Mouse (Mus musculus) forebrain, embryonic 14.5 days (tissue): ENCODE data around the gene Muc5b. TPM values are rescaled to one million over a fixed set of nuclear protein-coding genes. Genes with fewer than 3 reads are reported as not detected.

Source experiments
- ATAC-seq: fragments of 200-750 bp; cut with Nextera tagmentation; 2 replicates; pipeline ENCODE4 v1.8.0; 2017; ENCODE audit warnings: mild to moderate bottlenecking, moderate library complexity
- DNase-seq: peaks from one replicate; pipeline ENCODE4 v3.0.0-alpha.2; 2015; ENCODE audit warnings: low spot score
- H3K27ac ChIP-seq: fragments of 300-500 bp; sonication (generic); 2 replicates; pipeline ENCODE4 v1.5.1; 2014; ENCODE audit warnings: low read depth, mild to moderate bottlenecking, control low read depth, low read length, moderate library complexity
- H3K27me3 ChIP-seq: fragments of 300-500 bp; sonication (generic); replicated peaks from 2 replicates; pipeline ENCODE4 v1.6.1; 2014; ENCODE audit warnings: low read length, control low read depth, mixed read lengths; ENCODE audit not compliant: control insufficient read depth, insufficient read depth
- H3K36me3 ChIP-seq: fragments of 300-500 bp; sonication (generic); 2 replicates; pipeline ENCODE4 v1.6.1; 2014; ENCODE audit warnings: low read length, control low read depth; ENCODE audit not compliant: control insufficient read depth, insufficient read depth
- H3K4me1 ChIP-seq: fragments of 300-500 bp; sonication (generic); 2 replicates; pipeline ENCODE4 v1.6.1; 2014; ENCODE audit warnings: antibody characterized with exemption, low read length, control low read depth; ENCODE audit not compliant: control insufficient read depth, insufficient read depth
- H3K4me2 ChIP-seq: fragments of 300-500 bp; sonication (generic); 2 replicates; pipeline ENCODE4 v1.6.1; 2014; ENCODE audit warnings: mild to moderate bottlenecking, control low read depth, low read length
- H3K4me3 ChIP-seq: fragments of 300-500 bp; sonication (generic); 2 replicates; pipeline ENCODE4 v1.5.1; 2014; ENCODE audit warnings: low read depth, low read length, control low read depth
- H3K9ac ChIP-seq: fragments of 300-500 bp; sonication (generic); 2 replicates; pipeline ENCODE4 v1.6.1; 2014; ENCODE audit warnings: mild to moderate bottlenecking, low read length, control low read depth, moderate library complexity
- H3K9me3 ChIP-seq: fragments of 300-500 bp; sonication (generic); replicated peaks from 2 replicates; pipeline ENCODE4 v1.6.1; 2016; ENCODE audit warnings: low read length, control low read depth, mixed read lengths; ENCODE audit not compliant: control insufficient read depth
- WGBS: fragments of 180-500 bp; shearing (Covaris S2); extraction: QIAGEN DNeasy Blood & Tissue Kit; methylation state at CpG from one replicate; pipeline ENCODE4 v1.1.7; 2014; 5-methylcytosine and 5-hydroxymethylcytosine counted together
- polyA plus RNA-seq: library from polyadenylated mRNA; unstranded; fragments of >200 nt; fragmentation: Nextera tagmentation; extraction: Ambion mirVana; gene quantifications from 2 replicates; pipeline ENCODE4 v1.2.1, GENCODE M21; 2014

Gene Muc5b
- polyA plus RNA-seq, 1 experiment from 2014 or later, result not detected

DNA sequence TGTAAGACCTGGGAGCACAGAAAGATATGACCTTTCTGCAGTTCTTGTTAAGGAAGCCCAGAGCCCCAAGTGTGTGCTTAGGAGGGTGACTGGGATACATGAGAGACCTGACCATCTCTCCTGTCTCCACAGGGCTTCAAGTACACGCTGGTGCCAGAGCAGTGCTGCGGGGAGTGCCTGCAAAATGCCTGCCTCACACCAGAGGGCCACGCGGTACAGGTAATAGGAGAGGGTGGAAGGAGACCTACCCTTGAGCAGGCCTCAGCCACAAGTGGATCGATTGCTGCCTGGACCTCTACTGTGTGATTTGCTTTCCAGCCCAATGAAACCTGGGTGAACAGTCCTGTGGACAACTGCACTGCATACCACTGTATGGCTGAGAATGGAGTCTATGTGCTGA, 31.7 kb downstream of the Muc5b start:
- no peak overlapping the region for H3K9ac ChIP-seq

DNA sequence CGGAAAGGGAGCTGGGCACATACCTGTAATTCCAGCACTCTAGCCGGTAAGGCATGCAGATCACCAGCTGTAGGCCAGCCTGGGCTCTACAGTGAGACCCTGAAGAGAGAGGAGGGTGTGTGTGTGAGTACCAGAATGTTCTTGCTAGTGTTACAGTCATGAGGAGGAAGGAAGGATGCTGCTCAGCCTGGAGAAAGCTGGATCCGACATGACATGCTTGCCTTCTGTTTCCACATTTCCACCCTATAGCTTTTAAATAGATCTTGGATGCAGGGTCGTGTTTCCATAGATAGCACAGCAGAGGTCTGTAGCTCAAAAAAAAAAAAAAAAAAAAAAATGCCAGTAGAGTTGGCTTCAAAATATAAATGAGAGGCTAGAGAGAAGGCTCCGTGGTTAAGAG, 36.0 kb downstream of the Muc5b start:
- H3K27ac ChIP-seq, result no peak overlapping the region
- no peak for ATAC-seq

More for the DNA sequence above, 31.7 kb downstream of the Muc5b start:
- DNase-seq (no peak), ATAC-seq (no peak)
- H3K4me2 ChIP-seq, result no peak overlapping the region
- H3K36me3 ChIP-seq, result peaks cover 30% of the 10 kb centered on the region
- no peak overlapping the region for H3K27ac ChIP-seq
- H3K9me3 ChIP-seq, result no peaks in the 10 kb centered on the region
- no peaks in the 10 kb centered on the region for H3K4me1 ChIP-seq
- 78% methylated on average over 5 of the region's 5 CpGs for WGBS
- H3K4me3 ChIP-seq, result no peak overlapping the region
- H3K27me3 ChIP-seq, result no peaks in the 10 kb centered on the region

DNA sequence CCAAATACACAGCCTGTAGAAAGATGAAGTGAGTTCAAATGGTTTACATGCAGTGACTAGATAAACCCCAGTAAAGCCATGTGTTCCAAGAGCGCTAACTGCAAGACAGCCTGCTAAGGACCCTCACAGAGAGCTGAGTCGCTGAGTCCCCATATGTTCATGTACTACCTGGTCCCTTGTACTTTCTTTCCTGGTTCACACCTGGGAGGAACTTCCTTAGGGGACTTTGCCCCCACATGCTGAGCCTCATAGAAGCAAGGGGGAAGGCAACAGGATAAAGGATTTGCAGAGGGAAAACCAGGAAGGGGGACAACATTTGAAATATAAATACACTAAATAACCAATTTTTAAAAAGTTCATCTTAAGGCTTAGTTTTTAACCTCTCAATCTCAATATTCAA, 39.9 kb downstream of the Muc5b start:
- Histone ChIP-seq H3K4me2 (no peak overlapping the region), H3K9me3 (no peaks in the 10 kb centered on the region), H3K4me1 (no peaks in the 10 kb centered on the region), H3K36me3 (peaks cover 69% of the 10 kb centered on the region), H3K9ac (no peak overlapping the region), H3K27me3 (no peaks in the 10 kb centered on the region), H3K27ac (no peak overlapping the region), H3K4me3 (no peak overlapping the region)
- DNase-seq (no peak), ATAC-seq (no peak)
- WGBS, result 85% methylated on average over 2 of the region's 2 CpGs

More for the DNA sequence above, 36.0 kb downstream of the Muc5b start:
- H3K27me3 ChIP-seq, result no peaks in the 10 kb centered on the region
- H3K4me3 ChIP-seq, result no peak overlapping the region
- no peaks in the 10 kb centered on the region for H3K4me1 ChIP-seq
- 88% methylated on average over 5 of the region's 5 CpGs for WGBS
- peaks cover 50% of the 10 kb centered on the region for H3K36me3 ChIP-seq
- H3K9me3 ChIP-seq, result no peaks in the 10 kb centered on the region
- no peak for DNase-seq
- H3K9ac ChIP-seq, result no peak overlapping the region
- H3K4me2 ChIP-seq, result no peak overlapping the region

DNA sequence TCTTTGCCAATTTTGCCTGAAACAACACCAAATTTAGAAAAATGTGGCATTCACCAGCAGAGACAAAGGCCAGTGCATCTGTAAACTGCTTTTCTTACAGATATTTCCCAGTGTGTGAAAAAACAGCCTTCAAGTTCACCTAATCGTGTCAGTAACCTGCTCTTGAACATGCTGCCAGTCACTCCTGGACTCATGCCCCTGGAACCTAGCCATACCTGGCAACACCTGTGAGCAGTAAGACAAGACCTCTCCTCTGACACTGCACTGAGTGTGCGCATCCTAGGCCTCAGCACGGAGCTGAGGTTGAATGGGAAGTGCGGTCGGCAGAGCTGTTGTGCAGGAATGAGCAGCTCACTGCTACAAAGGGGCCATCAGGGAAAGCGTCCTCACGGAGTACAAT, 53.3 kb downstream of the Muc5b start:
- no peak overlapping the region for H3K9ac ChIP-seq
- H3K9me3 ChIP-seq, result no peaks in the 10 kb centered on the region
- H3K4me1 ChIP-seq, result no peaks in the 10 kb centered on the region; the same call in 1 of the 2 replicates
- H3K27me3 ChIP-seq, result no peaks in the 10 kb centered on the region
- peaks cover 60% of the 10 kb centered on the region for H3K36me3 ChIP-seq
- DNase-seq, result no peak
- ATAC-seq, result no peak
- no peak overlapping the region for H3K27ac ChIP-seq
- no peak overlapping the region for H3K4me2 ChIP-seq
- no peak overlapping the region for H3K4me3 ChIP-seq
- WGBS, result 96% methylated on average over 7 of the region's 7 CpGs

DNA sequence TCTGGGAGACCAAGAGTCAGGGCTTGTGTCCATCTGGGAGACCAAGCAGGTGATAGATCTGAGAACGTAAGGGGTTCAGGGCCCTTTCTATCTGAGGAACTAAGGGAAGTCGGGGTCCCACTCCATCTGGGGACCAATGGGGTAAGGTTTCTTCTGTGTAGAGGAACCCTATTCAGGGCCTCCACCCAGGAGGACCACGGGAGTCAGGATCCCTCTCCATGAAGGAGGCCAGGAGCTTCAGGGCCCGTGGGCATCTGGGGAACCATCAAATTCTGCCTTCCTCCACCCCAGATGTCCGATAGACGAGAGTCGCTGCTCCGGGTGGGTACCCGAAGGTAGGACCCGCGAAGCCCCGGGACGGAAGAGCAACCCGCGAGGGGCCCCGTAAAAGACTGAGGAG, 63.0 kb downstream of the Muc5b start:
- peak overlapping the region; percentile 89 for H3K4me2 ChIP-seq
- H3K9ac ChIP-seq, result peak overlapping the region; percentile 95
- H3K4me1 ChIP-seq, result peaks cover 26% of the 10 kb centered on the region
- H3K4me3 ChIP-seq, result peak overlapping the region; percentile 83
- ATAC-seq (peak; percentile 60), DNase-seq (peak; percentile 10)
- 0 out of 2 replicates have a peak, but pooled peaks cover 7% of the 10 kb centered on the region for H3K27me3 ChIP-seq
- H3K9me3 ChIP-seq, result no peaks in the 10 kb centered on the region
- peak overlapping the region; percentile 80 for H3K27ac ChIP-seq
- no peaks in the 10 kb centered on the region for H3K36me3 ChIP-seq
- under 1% methylated on average over 16 of the region's 16 CpGs for WGBS

DNA sequence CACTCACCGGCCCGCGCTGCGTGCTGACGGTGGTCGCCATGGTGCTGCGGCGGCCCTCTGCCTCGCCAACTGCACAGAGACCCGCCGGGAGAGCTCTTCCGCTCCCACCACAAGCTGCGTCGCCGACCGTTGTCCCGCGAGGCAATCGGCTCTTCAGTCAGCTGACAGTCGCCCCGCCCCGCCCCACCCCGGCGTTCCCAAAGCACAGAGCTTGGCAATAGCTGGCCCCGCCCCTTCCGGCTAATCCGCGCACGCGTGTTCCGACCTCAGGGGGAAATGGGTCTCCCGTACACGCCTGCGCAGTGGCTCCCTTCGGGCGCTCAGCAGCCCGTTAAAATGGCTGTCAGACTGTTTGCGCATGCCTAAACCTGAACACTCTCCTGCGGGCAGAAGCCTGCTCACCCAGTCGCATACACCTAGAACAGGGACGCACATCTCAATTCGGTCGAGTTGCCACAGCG, 63.4 kb downstream of the Muc5b start:
- Histone ChIP-seq H3K27ac (peak overlapping the region; percentile 80), H3K27me3 (0 out of 2 replicates have a peak, but pooled peaks cover 7% of the 10 kb centered on the region), H3K9ac (peak overlapping the region; percentile 95), H3K4me1 (peaks cover 26% of the 10 kb centered on the region), H3K4me3 (peak overlapping the region; percentile 83), H3K4me2 (peak overlapping the region; percentile 89), H3K9me3 (no peaks in the 10 kb centered on the region), H3K36me3 (no peaks in the 10 kb centered on the region)
- peak; percentile 100 for DNase-seq
- ATAC-seq, result peak; percentile 98
- 0% methylated on average over 38 of the region's 44 CpGs for WGBS

DNA sequence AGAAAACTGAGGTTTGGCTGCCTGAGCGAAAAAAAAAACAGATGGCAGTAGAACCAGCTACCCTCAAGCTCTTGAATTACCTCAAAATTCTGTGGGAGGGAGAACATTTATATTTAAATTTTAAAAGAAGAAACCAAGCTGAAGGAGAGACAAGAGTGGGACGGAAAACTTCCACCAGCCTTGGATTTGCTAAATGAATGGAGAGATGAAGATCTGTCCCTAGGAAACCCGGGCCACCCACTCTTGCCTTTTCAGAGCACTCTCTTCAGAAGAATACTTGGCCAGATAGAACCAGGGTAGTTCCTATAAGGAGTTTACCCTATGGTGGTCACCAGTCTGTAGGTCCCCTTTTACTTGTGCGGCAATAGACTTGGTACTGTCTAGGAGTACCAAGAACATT, 63.9 kb downstream of the Muc5b start:
- Histone ChIP-seq H3K27me3 (0 out of 2 replicates have a peak, but pooled peaks cover 7% of the 10 kb centered on the region), H3K27ac (no peak overlapping the region), H3K4me1 (peaks cover 26% of the 10 kb centered on the region), H3K4me2 (peak overlapping the region; percentile 56), H3K9ac (peak overlapping the region; percentile 63), H3K9me3 (no peaks in the 10 kb centered on the region), H3K36me3 (no peaks in the 10 kb centered on the region), H3K4me3 (peak overlapping the region; percentile 83)
- DNase-seq, result no peak
- 63% methylated on average over 4 of the region's 4 CpGs for WGBS
- no peak for ATAC-seq

DNA sequence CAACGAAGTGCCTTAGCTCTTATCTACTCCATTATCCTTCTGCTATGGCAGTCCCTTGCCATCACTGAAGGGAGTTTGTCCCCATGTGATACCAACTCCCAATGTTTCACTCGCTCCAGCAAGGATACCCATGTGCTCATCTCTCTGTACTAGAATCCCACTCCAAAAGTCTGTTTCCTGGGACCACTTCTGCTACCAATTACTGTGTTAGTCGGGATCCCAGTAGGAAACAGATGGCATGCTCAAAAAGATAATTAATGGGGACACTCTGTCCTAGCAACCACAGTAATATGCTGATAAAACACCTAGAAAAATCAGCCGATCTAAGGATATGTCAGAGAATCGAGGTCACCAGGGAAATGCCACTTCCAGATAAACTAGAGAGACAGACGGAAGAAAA, 69.7 kb downstream of the Muc5b start:
- H3K9me3 ChIP-seq, result no peaks in the 10 kb centered on the region
- 78% methylated on average over 6 of the region's 6 CpGs for WGBS

DNA sequence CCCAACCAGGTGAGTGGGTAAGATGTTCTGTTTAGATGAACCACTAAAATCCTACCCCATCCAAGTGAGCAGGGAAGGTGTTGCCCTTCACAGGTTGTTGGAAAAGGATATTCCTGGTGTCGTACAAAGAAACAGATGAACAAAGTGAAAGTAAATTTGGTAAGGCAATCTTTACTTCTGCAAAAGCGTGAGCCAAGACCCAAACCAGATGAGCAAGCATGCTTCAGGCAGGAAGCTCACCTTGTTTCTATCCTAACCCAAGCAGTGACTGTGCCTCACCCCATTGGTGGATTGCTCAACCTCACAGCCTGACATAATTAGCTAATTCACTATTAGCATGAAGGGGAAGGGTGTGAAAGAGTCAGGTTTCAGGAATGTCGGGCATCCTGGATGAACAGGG, 72.4 kb downstream of the Muc5b start:
- ATAC-seq (no peak), DNase-seq (no peak)
- Histone ChIP-seq H3K9ac (no peak overlapping the region), H3K27ac (no peak overlapping the region), H3K27me3 (peaks cover under 1% of the 10 kb centered on the region; the same call in 1 of the 2 replicates), H3K4me1 (no peaks in the 10 kb centered on the region), H3K9me3 (no peaks in the 10 kb centered on the region), H3K4me2 (no peak overlapping the region), H3K36me3 (no peaks in the 10 kb centered on the region), H3K4me3 (no peak overlapping the region)
- WGBS, result 72% methylated on average over 3 of the region's 3 CpGs

More for the DNA sequence above, 69.7 kb downstream of the Muc5b start:
- DNase-seq (no peak), ATAC-seq (no peak)
- Histone ChIP-seq H3K4me1 (no peaks in the 10 kb centered on the region), H3K27me3 (peaks cover 7% of the 10 kb centered on the region; the same call in 1 of the 2 replicates), H3K27ac (no peak overlapping the region), H3K36me3 (no peaks in the 10 kb centered on the region), H3K4me3 (no peak overlapping the region), H3K4me2 (no peak overlapping the region), H3K9ac (no peak overlapping the region)
